Mouse (Mus musculus) C2C12 (cell line): ENCODE results near the gene Ciita. TPM values are rescaled to one million over a fixed set of nuclear protein-coding genes. Genes with fewer than 3 reads are reported as not detected.

Experiments
- H3K27me3 ChIP-seq: one replicate; pipeline ENCODE4 v1.6.1; 2011; ENCODE audit not compliant: control insufficient read depth, insufficient read depth, insufficient read length
- H3K36me3 ChIP-seq: one replicate; pipeline ENCODE4 v1.6.1; 2011; ENCODE audit not compliant: control insufficient read depth, insufficient read depth
- H3K4me3 ChIP-seq: one replicate; pipeline ENCODE4 v1.5.1; 2011; ENCODE audit warnings: mild to moderate bottlenecking, control low read depth; ENCODE audit not compliant: poor library complexity, insufficient read depth, severe bottlenecking
- H3K79me2 ChIP-seq: one replicate; pipeline ENCODE4 v1.6.1; 2011; ENCODE audit not compliant: control insufficient read depth, insufficient read depth
- H3K79me3 ChIP-seq: one replicate; pipeline ENCODE4 v1.6.1; 2011; ENCODE audit warnings: low read depth, control low read depth
- H3ac ChIP-seq: one replicate; pipeline ENCODE3; 2011; ENCODE audit warnings: low read depth; ENCODE audit not compliant: control insufficient read depth, insufficient read length
- CEBPB ChIP-seq: IDR thresholded peaks from one replicate; pipeline ENCODE4 v1.6.1; 2011; ENCODE audit warnings: low read depth, mild to moderate bottlenecking, control low read depth, moderate library complexity
- CTCF ChIP-seq: IDR thresholded peaks from one replicate; pipeline ENCODE4 v1.5.1; 2011; ENCODE audit not compliant: control insufficient read depth, insufficient read depth, insufficient read length
- FOSL1 ChIP-seq: IDR thresholded peaks from one replicate; pipeline ENCODE4 v1.8.0; 2011; ENCODE audit warnings: mild to moderate bottlenecking, low read length; ENCODE audit not compliant: poor library complexity, insufficient read depth, severe bottlenecking
- MAX ChIP-seq: IDR thresholded peaks from one replicate; pipeline ENCODE4 v1.6.1; 2011; ENCODE audit warnings: mild to moderate bottlenecking, control low read depth
- MYOD1 ChIP-seq: IDR thresholded peaks from one replicate; pipeline ENCODE4 v1.6.1; 2011; ENCODE audit warnings: low read depth; ENCODE audit not compliant: control insufficient read depth, insufficient read length
- MYOG ChIP-seq: IDR thresholded peaks from one replicate; pipeline ENCODE4 v1.6.1; 2011; ENCODE audit not compliant: control insufficient read depth, insufficient read length; ENCODE audit errors: extremely low read depth
- USF1 ChIP-seq: IDR thresholded peaks from one replicate; pipeline ENCODE4 v1.6.1; 2011; ENCODE audit warnings: low read depth, mild to moderate bottlenecking, control low read depth, moderate library complexity
- polyA plus RNA-seq: library from polyadenylated mRNA; unstranded; fragments of >200 nt; fragmentation: generic; extraction: Trizol; gene quantifications from one replicate; pipeline ENCODE4 v1.2.1, GENCODE M21; 2012; ENCODE audit warnings: missing spikeins

Ciita gene
- polyA plus RNA-seq, 1 experiment, result not detected

GRCm38 (mm10) chr16:10533781-10534180 lies 53.9 kb downstream of the Ciita start:
- H3K27me3 ChIP-seq, result no peaks in the 10 kb centered on the region
- no peak overlapping the region for H3K4me3 ChIP-seq
- no peaks in the 10 kb centered on the region for H3K79me2 ChIP-seq
- no peaks in the 10 kb centered on the region for H3K79me3 ChIP-seq
- H3ac ChIP-seq, result no peak overlapping the region
- TF ChIP-seq CEBPB (no peak), USF1 (no peak), MYOD1 (no peak), CTCF (no peak), MAX (no peak), FOSL1 (no peak), MYOG (no peak)
- H3K36me3 ChIP-seq, result no peaks in the 10 kb centered on the region

GRCm38 (mm10) chr16:10534567-10534966 lies 54.7 kb downstream of the Ciita start:
- Histone ChIP-seq H3ac (no peak overlapping the region), H3K27me3 (no peaks in the 10 kb centered on the region), H3K79me3 (no peaks in the 10 kb centered on the region), H3K79me2 (peaks cover 4% of the 10 kb centered on the region), H3K36me3 (no peaks in the 10 kb centered on the region), H3K4me3 (no peak overlapping the region)
- TF ChIP-seq CEBPB (no peak), USF1 (no peak), CTCF (no peak), MAX (no peak), MYOD1 (no peak)

- TF ChIP-seq MYOG, result no peak
- TF ChIP-seq CEBPB, result no peak
- no peak for TF ChIP-seq MAX
- no peak for TF ChIP-seq FOSL1
- TF ChIP-seq CTCF, result no peak
- TF ChIP-seq MYOD1, result no peak
- TF ChIP-seq USF1, result no peak
- Histone ChIP-seq H3K79me2 (peaks cover 22% of the 10 kb centered on the region), H3ac (no peak overlapping the region), H3K36me3 (no peaks in the 10 kb centered on the region), H3K79me3 (peaks cover 6% of the 10 kb centered on the region), H3K27me3 (no peaks in the 10 kb centered on the region), H3K4me3 (no peak overlapping the region)
These were observed 56.5 kb downstream of the Ciita start for GRCm38 (mm10) chr16:10536323-10536722.

GRCm38 (mm10) chr16:10536961-10537360 lies 57.1 kb downstream of the Ciita start:
- H3ac ChIP-seq, result no peak overlapping the region
- peaks cover 6% of the 10 kb centered on the region for H3K79me3 ChIP-seq
- peaks cover 28% of the 10 kb centered on the region for H3K79me2 ChIP-seq
- H3K27me3 ChIP-seq, result no peaks in the 10 kb centered on the region
- H3K36me3 ChIP-seq, result no peaks in the 10 kb centered on the region
- TF ChIP-seq MYOD1 (no peak), FOSL1 (no peak), MAX (no peak), CTCF (no peak), USF1 (no peak), MYOG (no peak), CEBPB (no peak)
- H3K4me3 ChIP-seq, result no peak overlapping the region

- H3K79me2 ChIP-seq, result peaks cover 40% of the 10 kb centered on the region
- TF ChIP-seq MYOG (no peak), MAX (no peak), CTCF (no peak), CEBPB (no peak), USF1 (no peak), FOSL1 (no peak), MYOD1 (no peak)
- H3K27me3 ChIP-seq, result no peaks in the 10 kb centered on the region
- peak overlapping the region; percentile 7 for H3K4me3 ChIP-seq
- H3K79me3 ChIP-seq, result peaks cover 6% of the 10 kb centered on the region
- H3K36me3 ChIP-seq, result no peaks in the 10 kb centered on the region
- peak overlapping the region; percentile 48 for H3ac ChIP-seq
These were observed 61.1 kb downstream of the Ciita start for GRCm38 (mm10) chr16:10540763-10541597.

- TF ChIP-seq USF1, result no peak
- TF ChIP-seq MYOD1, result no peak
- no peak for TF ChIP-seq FOSL1
- no peak for TF ChIP-seq CTCF
- TF ChIP-seq MAX, result no peak
- no peak for TF ChIP-seq CEBPB
- TF ChIP-seq MYOG, result no peak
- H3ac ChIP-seq, result peak overlapping the region; percentile 48
- peaks cover 6% of the 10 kb centered on the region for H3K79me3 ChIP-seq
- H3K79me2 ChIP-seq, result peaks cover 46% of the 10 kb centered on the region
- no peaks in the 10 kb centered on the region for H3K27me3 ChIP-seq
- no peaks in the 10 kb centered on the region for H3K36me3 ChIP-seq
- peak overlapping the region; percentile 7 for H3K4me3 ChIP-seq
These were observed 61.7 kb downstream of the Ciita start for GRCm38 (mm10) chr16:10541598-10541930.
